Mouse (Mus musculus) C2C12 (cell line): ENCODE results near the gene Zfp609. TPM values are rescaled to one million over a fixed set of nuclear protein-coding genes. Genes with fewer than 3 reads are reported as not detected.
A peak's percentile ranks its signal among the peaks of the same experiment; 100 is the strongest.

Experiments
- H3K27me3 ChIP-seq: one replicate; pipeline ENCODE4 v1.6.1; 2011; ENCODE audit not compliant: control insufficient read depth, insufficient read depth, insufficient read length
- H3K36me3 ChIP-seq: one replicate; pipeline ENCODE4 v1.6.1; 2011; ENCODE audit not compliant: control insufficient read depth, insufficient read depth
- H3K4me3 ChIP-seq: one replicate; pipeline ENCODE4 v1.5.1; 2011; ENCODE audit warnings: mild to moderate bottlenecking, control low read depth; ENCODE audit not compliant: poor library complexity, insufficient read depth, severe bottlenecking
- H3K79me2 ChIP-seq: one replicate; pipeline ENCODE4 v1.6.1; 2011; ENCODE audit not compliant: control insufficient read depth, insufficient read depth
- H3K79me3 ChIP-seq: one replicate; pipeline ENCODE4 v1.6.1; 2011; ENCODE audit warnings: low read depth, control low read depth
- H3ac ChIP-seq: one replicate; pipeline ENCODE3; 2011; ENCODE audit warnings: low read depth; ENCODE audit not compliant: control insufficient read depth, insufficient read length
- CEBPB ChIP-seq: IDR thresholded peaks from one replicate; pipeline ENCODE4 v1.6.1; 2011; ENCODE audit warnings: low read depth, mild to moderate bottlenecking, control low read depth, moderate library complexity
- CTCF ChIP-seq: IDR thresholded peaks from one replicate; pipeline ENCODE4 v1.5.1; 2011; ENCODE audit not compliant: control insufficient read depth, insufficient read depth, insufficient read length
- FOSL1 ChIP-seq: IDR thresholded peaks from one replicate; pipeline ENCODE4 v1.8.0; 2011; ENCODE audit warnings: mild to moderate bottlenecking, low read length; ENCODE audit not compliant: poor library complexity, insufficient read depth, severe bottlenecking
- MAX ChIP-seq: IDR thresholded peaks from one replicate; pipeline ENCODE4 v1.6.1; 2011; ENCODE audit warnings: mild to moderate bottlenecking, control low read depth
- MYOD1 ChIP-seq: IDR thresholded peaks from one replicate; pipeline ENCODE4 v1.6.1; 2011; ENCODE audit warnings: low read depth; ENCODE audit not compliant: control insufficient read depth, insufficient read length
- MYOG ChIP-seq: IDR thresholded peaks from one replicate; pipeline ENCODE4 v1.6.1; 2011; ENCODE audit not compliant: control insufficient read depth, insufficient read length; ENCODE audit errors: extremely low read depth
- USF1 ChIP-seq: IDR thresholded peaks from one replicate; pipeline ENCODE4 v1.6.1; 2011; ENCODE audit warnings: low read depth, mild to moderate bottlenecking, control low read depth, moderate library complexity
- polyA plus RNA-seq: library from polyadenylated mRNA; unstranded; fragments of >200 nt; fragmentation: generic; extraction: Trizol; gene quantifications from one replicate; pipeline ENCODE4 v1.2.1, GENCODE M21; 2012; ENCODE audit warnings: missing spikeins

Zfp609 gene
- polyA plus RNA-seq, 1 experiment = 8.4 TPM

GRCm38 (mm10) chr9:65826226-65826587 is 1.2 kb downstream of the Zfp609 start:
- no peaks in the 10 kb centered on the region for H3K36me3 ChIP-seq
- peak overlapping the region; percentile 10 for H3ac ChIP-seq
- H3K79me2 ChIP-seq = peaks cover 62% of the 10 kb centered on the region
- peak overlapping the region; percentile 74 for H3K4me3 ChIP-seq
- H3K27me3 ChIP-seq = no peaks in the 10 kb centered on the region
- TF ChIP-seq CEBPB (no peak), FOSL1 (no peak), MAX (no peak), CTCF (no peak), MYOG (no peak), MYOD1 (no peak), USF1 (no peak)
- H3K79me3 ChIP-seq = peaks cover 52% of the 10 kb centered on the region

- H3ac ChIP-seq = no peak overlapping the region
- H3K79me3 ChIP-seq = peaks cover 72% of the 10 kb centered on the region
- TF ChIP-seq USF1 (no peak), MYOD1 (no peak), MAX (no peak), MYOG (no peak), CTCF (no peak), CEBPB (no peak), FOSL1 (no peak)
- no peaks in the 10 kb centered on the region for H3K27me3 ChIP-seq
- no peaks in the 10 kb centered on the region for H3K36me3 ChIP-seq
- H3K4me3 ChIP-seq = no peak overlapping the region
- peaks cover 86% of the 10 kb centered on the region for H3K79me2 ChIP-seq
Measured at GRCm38 (mm10) chr9:65823716-65824462, 3.5 kb downstream of the Zfp609 start.

- H3K36me3 ChIP-seq = no peaks in the 10 kb centered on the region
- no peaks in the 10 kb centered on the region for H3K27me3 ChIP-seq
- H3K4me3 ChIP-seq = no peak overlapping the region
- H3ac ChIP-seq = no peak overlapping the region
- H3K79me2 ChIP-seq = peaks cover 99% of the 10 kb centered on the region
- TF ChIP-seq MAX = no peak
- peaks cover 84% of the 10 kb centered on the region for H3K79me3 ChIP-seq
Measured at GRCm38 (mm10) chr9:65822011-65822410, 5.4 kb downstream of the Zfp609 start.

- TF ChIP-seq MYOG = no peak
- no peak for TF ChIP-seq USF1
- no peak for TF ChIP-seq CTCF
- TF ChIP-seq CEBPB = no peak
- TF ChIP-seq MYOD1 = no peak
- no peak for TF ChIP-seq MAX
- no peak for TF ChIP-seq FOSL1
- Histone ChIP-seq H3K36me3 (no peaks in the 10 kb centered on the region), H3K79me2 (peaks cover 99% of the 10 kb centered on the region), H3K4me3 (no peak overlapping the region), H3ac (no peak overlapping the region), H3K79me3 (peaks cover 86% of the 10 kb centered on the region), H3K27me3 (no peaks in the 10 kb centered on the region)
Measured at GRCm38 (mm10) chr9:65820301-65820700, 7.1 kb downstream of the Zfp609 start.

- H3K27me3 ChIP-seq = no peaks in the 10 kb centered on the region
- peaks cover 84% of the 10 kb centered on the region for H3K79me3 ChIP-seq
- H3K4me3 ChIP-seq = no peak overlapping the region
- no peak for TF ChIP-seq FOSL1
- no peak for TF ChIP-seq USF1
- TF ChIP-seq CEBPB = no peak
- TF ChIP-seq MAX = no peak
- no peak overlapping the region for H3ac ChIP-seq
- no peaks in the 10 kb centered on the region for H3K36me3 ChIP-seq
- peaks cover 99% of the 10 kb centered on the region for H3K79me2 ChIP-seq
Measured at GRCm38 (mm10) chr9:65818402-65818801, 9.0 kb downstream of the Zfp609 start.

- Histone ChIP-seq H3K4me3 (no peak overlapping the region), H3K27me3 (no peaks in the 10 kb centered on the region), H3K36me3 (no peaks in the 10 kb centered on the region), H3K79me3 (peaks cover 69% of the 10 kb centered on the region), H3K79me2 (peaks cover 92% of the 10 kb centered on the region), H3ac (no peak overlapping the region)
- TF ChIP-seq FOSL1 (no peak), CTCF (no peak), MAX (no peak)
Measured at GRCm38 (mm10) chr9:65812841-65813240, 14.5 kb downstream of the Zfp609 start.
